Mouse (Mus musculus) spleen, adult 2 months (tissue): ENCODE measurements around the gene Hmox2.

Source experiments
- CTCF ChIP-seq: fragments of 200-500 bp; IDR thresholded peaks from 2 replicates; pipeline ENCODE4 v1.5.1; 2011; ENCODE audit warnings: mild to moderate bottlenecking, inconsistent platforms; ENCODE audit not compliant: insufficient read depth, insufficient read length, insufficient replicate concordance; ENCODE audit errors: extremely low read depth
- POLR2A ChIP-seq: fragments of 200-500 bp; IDR thresholded peaks from 2 replicates; pipeline ENCODE4 v1.6.1; 2011; ENCODE audit warnings: low read depth, low read length, inconsistent platforms

DNA sequence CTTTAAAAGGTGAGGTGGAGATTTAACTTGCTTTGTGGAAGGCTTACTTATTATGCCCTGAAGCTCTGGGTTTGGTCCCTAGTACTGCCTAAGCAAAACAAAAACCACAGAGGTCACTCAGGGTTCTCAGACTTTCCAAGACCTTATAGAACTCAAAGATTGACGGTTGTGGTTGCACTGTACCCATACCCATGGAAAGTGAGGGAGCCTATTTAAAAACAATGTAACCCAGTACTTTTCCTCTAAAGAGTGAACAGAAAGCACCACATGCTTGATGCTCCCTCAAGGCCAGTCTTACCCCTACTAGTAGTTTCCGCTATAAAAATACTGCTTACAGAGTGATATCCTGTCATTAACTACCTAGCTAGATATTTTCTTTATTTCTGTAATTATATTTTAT is 10.1 kb downstream of the Hmox2 start:
- TF ChIP-seq CTCF: no peak
- TF ChIP-seq POLR2A: no peak
